Mouse (Mus musculus): ENCODE data around the gene Kif23.

The Kif23 gene

DNA sequence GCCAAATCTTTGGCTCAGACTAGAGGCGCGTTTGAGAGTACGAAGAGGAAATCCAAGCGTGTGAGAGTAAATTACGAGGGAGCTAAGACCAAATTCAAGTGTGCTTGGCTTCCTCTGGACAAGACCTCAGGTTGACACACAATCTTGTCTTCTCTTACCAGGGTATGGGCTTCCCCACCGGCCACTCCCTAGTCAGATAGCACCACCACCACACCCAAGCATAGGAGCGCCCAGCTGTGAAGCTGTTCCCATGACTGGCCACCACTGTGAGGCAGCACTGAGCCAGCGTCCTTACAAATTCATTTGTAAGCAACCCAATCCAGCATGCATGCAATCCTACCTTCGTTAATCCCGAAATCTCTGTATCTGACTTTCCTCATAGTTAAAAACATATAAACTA lies 39.7 kb downstream of the Kif23 start:
- no peak for DNase-seq (ENCODE audit: low spot score in 2 of 2)

DNA sequence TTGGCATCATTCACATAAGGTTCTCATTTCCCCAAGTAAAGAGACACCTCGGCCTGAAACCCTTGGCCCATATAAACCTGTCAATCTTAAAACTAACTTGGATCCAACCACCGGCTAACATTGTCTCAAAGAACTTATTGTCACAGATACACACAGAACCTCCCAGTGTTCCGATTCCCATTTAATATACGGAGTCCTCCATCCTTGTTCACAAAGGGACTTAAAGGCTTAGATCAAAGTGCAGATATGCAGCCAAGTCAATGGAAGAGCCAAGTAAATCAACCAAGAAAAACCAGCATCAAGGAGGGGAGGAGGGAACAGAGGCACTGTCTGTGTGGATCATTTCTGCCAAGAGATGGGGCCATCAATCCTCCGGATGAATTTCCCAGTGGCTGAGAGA lies 41.0 kb downstream of the Kif23 start:
- no peak for DNase-seq (ENCODE audit: low spot score in 2 of 2)

DNA sequence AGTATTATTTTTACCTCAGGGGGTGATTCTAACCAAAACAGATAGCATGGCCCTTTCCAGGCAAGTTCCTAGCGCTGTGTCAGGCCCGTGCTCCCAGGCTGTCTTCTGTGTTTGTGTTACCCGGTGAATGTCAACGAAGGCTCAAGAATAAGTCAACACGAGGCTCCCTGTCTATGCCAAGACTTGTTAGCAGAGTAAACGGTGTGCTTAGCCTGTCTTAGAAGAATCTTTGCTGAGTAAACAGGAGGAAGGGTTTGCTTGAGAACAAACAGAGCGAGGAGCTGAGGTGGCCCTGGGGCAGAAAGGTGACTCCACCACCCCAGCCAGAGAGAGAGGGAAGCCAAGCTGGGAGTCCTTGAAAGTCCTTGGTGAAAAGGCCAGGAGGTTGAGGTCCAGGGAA lies 42.4 kb downstream of the Kif23 start:
- DNase-seq (ENCODE audit: low spot score in 2 of 2), result no peak

DNA sequence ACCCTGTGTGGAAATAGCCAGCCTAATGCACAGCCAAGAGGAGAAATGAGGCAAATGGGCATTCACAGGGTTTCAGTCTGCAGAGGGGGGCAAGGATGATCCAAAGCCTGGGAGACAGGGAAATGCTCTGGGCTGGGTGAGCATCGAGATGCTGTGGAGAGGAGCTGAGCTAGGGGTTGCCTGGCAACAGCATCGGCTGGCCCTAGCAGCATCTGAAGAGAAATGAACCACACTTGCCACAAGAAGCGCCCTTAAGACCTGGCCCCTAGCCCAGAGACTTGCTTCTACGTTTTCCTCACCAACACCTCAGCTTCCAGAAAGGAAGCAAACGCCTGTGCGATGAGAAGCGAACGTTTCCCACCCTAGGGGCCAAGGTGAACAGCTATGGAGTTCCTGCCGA lies 44.1 kb downstream of the Kif23 start:
- peak in 1 of 2 experiments; percentile 51 for DNase-seq (ENCODE audit: low spot score in 2 of 2)

DNA sequence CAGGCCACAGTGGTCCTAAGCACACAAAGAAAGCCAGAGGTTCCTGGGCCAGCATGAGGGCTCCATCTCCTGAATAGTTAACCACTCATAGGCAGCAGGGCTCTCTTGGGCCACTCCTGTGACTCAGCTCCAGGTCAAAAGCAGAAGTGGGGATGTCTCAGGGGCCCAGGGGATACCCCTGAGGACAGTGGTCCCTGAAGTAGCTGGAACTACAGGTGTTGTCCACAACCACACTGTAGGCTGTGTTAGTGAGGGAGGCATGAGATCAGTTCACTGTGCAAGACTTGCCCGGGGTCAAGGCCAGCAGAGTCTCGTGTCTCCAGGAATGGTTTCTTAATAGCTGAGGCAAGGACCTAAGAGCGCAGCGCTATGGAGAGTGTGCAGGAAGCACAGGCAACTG lies 45.0 kb downstream of the Kif23 start:
- DNase-seq (ENCODE audit: low spot score in 2 of 2), result no peak

DNA sequence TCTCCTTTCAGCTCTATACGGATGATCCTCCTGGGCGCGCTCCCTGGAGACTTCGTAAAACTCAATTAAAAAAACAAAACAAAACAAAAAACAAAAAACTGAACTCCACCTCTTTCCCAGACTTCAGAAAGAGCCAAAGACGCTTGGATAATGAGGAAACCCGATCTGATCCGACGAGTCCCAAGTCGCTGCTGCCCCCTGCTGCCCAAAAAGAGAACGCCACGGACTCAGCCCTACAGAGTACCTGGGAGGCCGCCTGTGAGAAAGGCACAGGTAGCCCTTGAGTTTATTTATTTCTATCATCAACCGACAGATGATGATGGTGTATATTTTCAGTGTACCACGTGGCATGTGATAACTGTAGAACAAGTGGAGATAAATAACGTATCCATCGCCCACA lies 46.8 kb downstream of the Kif23 start:
- DNase-seq (ENCODE audit: low spot score in 2 of 2), result peak; percentile 90

DNA sequence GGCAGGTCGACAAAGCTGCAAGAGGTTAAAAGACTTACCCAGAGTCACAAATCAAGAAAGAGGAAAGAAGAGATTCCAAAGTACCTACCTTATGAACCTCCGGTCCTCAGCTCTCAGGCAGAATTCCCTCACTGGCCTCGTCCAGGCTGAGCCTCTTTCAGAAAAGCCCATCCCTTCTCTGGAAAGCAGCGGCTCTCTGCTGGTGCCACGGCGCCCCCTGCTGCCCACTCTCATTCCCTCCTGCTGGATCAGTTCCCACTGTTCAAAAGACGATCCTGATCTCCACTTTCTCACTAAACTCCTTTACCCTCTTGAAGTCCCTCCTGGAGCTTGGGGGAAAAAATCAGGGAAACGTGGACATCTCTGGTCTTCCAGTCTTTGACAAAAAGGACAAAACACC lies 48.2 kb downstream of the Kif23 start:
- DNase-seq (ENCODE audit: low spot score in 2 of 2), result peak; percentile 83 to 92

DNA sequence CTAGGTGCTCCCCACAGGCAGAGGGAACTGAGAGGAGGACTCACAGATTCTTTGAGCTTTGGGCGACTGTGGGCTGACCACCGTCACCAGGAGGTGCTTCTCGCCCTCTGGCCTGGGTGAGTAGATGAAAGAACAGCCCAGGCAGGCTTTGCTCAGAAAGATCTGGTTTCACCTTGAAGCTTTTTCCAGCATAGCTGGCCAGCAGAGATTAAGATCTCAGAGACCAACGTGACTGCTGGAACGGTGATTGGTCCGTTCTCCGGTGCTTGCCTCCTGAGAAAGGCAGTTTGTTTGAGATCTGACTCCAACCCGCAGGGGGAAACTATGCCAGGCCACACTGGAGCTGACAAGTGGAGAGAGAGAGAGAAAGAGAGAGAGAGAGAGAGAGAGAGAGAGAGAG lies 51.6 kb downstream of the Kif23 start:
- no peak for DNase-seq (ENCODE audit: low spot score in 2 of 2)

DNA sequence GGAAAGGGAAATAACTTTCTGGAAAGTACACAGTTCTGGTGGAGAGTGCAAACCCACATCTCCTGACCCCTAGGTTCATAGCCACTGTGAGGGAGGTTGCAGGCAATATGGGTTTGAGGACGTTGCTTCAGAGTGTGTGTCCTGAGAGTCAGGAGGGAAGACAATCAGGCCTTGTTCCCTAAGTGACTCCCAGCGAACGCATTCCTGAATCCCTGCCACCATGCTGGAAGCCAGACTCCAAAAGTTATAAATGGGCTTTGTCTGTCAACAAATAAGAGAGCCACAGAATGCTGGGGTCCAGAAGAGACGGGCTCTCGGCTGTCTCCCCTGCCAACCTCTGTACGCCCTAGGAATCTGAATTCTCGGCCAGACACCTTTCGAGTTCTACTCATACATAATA lies 56.7 kb downstream of the Kif23 start:
- no peak for DNase-seq (ENCODE audit: low spot score in 2 of 2)

DNA sequence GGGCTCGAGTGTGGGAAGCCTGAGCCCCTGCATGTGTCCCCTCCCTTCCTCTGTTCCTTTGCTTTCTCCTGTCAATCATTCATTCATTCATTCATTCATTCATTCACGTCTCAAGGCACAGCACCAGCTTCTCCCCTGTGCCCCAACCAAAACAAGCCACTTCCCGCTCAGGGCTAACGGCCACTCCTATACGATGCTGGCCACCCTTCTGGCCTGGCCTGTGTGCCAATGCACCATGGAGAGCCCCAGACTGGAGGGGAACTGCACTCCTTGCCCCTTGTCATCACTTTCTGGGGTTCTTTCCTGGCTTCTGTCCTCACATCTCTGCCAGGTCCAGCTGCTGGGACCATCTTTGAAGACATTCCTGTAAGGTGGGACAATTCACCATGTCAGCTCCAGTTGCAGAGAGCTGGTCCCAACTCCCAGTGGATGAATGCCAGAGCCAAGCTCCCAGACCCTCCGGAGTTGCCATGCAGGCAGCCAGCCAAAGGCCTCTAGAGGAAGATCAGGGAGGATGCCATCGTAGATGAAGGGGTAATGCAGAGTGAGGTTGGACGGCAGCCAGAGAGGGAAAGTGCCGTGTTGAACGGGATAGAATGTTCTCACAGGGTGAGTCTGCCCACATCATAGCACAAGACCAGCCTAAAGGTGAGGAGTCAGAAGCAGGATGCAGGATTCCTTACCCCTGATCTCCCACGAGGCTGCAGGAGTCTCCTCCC lies 58.8 kb downstream of the Kif23 start:
- DNase-seq (ENCODE audit: low spot score in 2 of 2), result peak in 1 of 2 experiments; percentile 60

DNA sequence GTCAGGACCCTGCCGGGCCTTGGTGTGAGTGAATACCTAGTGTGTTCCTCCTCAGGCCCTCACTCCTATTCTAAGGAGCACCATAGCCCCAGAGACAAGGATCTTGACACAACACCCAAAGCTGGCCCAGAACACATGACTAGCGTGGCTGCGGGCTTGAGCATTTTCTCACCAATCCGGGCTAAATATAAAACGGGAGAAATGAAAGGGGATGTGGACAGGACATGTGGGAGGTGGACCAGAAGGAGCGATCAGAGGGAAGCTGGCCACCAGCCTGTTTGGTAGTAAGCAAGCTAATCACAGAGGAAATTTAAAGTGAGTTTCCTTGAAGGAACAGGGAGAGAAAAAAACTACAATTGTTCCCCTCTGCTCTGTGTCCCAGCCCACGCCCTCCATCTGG lies 60.6 kb downstream of the Kif23 start:
- DNase-seq (ENCODE audit: low spot score in 2 of 2), result no peak

DNA sequence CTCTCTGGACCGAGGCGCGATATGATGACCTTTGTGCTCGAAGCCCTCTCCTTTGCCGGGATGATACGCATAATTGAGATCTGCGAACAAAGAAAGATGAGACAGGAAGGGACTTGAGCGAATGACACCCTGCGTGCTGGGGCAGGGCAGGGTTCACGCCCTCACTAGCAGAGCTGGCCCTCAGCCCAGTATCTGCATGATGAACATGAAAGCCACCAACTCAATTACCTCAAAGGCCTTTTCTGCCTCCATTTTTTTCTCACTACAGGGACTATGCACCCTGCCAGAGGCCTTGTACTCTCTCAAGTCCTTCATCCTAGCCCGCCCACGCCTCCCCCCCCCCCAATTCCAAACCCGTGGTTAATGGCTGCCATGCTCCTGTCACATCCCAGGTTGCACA lies 61.6 kb downstream of the Kif23 start:
- no peak for DNase-seq (ENCODE audit: low spot score in 2 of 2)

DNA sequence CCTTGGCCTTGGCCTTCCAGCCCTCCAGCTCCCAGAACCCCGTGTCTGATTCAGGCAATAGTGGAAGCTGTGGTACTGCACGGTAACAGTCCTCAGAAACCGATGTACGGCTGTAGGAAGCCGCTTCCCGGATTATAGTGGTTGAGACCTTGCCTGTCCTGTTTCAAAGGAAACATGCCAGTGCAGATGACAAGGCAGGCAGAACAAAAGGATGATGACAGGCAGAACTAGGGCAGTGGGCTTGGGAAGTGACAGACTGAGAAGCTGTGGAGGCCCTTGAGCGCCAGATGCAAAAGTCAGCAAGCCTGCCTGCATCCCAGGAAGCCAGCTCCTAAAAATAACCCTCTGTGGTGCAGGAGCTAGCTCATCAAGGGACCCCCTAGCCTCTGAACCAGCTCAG lies 62.2 kb downstream of the Kif23 start:
- DNase-seq (ENCODE audit: low spot score in 2 of 2), result no peak

DNA sequence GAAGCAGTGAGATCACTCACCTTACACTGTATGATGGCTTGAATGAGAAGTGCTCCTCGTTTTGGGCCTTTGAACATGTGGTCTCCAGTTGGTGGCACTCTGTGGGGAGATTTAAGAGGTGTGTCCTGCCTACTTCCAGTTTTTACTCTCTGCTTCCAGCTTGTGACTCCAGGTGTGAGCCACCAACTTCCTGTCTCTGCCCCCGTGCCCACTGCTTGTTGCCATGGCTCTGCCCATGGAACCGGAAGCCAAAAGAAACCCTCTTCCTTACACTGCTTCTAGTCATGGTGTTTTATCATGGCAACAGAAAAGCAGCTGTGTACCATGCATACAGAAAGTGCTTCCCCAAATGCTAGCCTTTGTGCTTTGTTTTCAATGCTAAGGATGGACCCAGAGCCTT lies 64.4 kb downstream of the Kif23 start:
- DNase-seq (ENCODE audit: low spot score in 2 of 2), result no peak

DNA sequence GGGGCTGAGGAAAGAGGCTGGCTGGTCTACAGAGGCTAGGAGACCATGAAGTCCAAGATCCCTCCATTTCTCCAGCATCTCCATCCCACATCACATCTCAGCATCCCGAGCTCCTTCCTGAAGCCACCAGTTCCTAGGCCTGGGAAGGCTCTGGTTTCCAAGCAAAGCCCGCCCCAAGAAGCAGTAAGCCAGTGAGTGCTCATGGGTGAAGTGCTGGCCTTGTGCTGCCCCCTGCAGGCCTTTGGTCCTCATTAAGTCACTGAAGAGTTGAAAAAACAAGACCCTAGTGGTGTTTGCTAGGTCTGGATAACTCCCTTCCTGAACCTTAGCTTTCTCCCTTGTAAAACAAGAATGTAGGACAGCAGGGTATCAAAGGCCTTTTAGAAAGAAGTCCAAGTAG lies 67.7 kb downstream of the Kif23 start:
- peak; percentile 66 to 84 for DNase-seq (ENCODE audit: low spot score in 2 of 2)

DNA sequence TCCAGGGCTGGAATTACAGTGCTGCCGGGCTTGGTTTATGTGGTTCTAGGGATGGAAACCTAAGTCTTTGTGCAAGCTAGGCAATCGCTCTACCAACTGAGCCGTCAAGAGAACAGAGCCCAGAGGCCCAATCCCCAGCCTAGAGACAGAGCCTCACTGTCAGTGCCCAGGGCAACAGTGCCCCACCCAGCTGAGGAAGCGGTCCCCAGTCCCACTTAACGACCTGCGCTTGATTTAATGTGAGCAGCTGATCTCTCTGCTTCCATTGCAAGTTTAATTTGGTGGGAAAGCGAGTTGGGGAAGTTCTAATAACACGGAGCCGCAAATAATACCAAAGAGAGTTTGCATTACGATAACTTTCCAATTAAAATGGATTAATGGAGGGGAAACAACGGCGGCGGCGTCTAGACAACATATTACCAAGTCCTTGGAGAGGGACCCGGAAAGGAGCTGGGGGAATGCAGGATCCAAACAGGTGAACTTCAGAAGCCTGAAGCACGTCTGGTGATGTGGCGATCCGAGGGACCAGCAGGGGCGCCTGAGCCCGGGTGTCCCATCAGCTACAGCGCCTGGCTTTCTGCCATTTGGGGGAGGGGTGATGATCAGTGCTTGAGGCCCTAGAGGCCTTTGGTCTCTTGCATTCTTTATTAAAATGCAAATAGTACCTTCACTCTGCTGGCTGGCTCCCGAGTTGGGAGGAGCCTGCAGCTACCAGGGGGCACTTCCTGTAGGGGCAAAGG lies 69.0 kb downstream of the Kif23 start:
- peak in 1 of 2 experiments; percentile 36 for DNase-seq (ENCODE audit: low spot score in 2 of 2)

DNA sequence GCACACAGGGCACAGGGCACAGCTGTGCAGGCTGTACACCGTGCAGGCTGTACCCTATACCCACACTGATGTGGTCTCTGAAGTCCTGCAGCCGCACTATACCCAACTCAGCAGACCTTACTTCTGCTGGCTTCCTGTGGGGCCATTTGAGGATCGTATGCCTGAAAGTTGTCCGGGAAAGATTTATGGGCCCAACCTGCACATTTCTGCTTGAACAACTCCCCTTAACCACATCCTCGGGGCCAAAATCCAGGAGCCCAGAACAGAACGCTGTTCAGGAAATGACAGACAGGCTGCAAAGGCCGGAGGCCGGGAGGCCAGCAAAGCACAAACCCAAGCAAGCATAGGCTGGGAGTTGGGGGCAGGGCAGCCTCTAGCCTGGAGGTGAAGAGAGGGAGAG lies 73.2 kb downstream of the Kif23 start:
- no peak for DNase-seq (ENCODE audit: low spot score in 2 of 2)

DNA sequence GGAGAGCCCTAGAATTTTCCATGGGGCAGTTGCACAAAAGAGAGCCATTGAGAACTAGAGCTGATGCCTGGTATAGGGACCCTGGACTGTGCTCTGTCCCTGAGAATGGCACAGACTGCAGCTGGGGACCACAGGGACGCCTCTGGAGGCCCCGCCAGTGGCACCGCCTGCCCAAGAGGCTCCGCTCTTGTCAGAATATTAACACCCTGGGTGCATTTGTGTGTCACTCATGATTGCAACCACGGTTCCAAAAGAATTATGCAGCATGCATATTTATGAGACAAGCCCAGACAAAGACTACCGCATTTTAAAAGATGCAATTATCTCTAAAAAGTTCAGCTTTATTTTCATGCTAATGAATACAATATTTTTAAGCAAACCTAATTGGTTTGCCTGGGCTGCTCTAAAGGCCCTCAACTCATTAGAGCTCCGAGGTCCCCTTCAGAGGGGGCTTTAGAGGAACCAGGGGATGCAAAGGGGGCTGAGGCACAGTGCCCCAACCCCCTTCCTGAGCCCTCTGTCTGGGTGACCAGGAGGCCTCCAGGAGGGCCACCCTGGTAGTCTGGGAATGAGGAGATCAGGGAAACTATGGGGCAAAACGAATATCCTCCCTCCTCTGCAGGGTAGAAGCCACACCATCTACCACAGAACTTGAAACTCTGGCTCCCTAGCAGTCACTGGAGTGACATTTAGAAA lies 74.2 kb downstream of the Kif23 start:
- no peak for DNase-seq (ENCODE audit: low spot score in 2 of 2)

DNA sequence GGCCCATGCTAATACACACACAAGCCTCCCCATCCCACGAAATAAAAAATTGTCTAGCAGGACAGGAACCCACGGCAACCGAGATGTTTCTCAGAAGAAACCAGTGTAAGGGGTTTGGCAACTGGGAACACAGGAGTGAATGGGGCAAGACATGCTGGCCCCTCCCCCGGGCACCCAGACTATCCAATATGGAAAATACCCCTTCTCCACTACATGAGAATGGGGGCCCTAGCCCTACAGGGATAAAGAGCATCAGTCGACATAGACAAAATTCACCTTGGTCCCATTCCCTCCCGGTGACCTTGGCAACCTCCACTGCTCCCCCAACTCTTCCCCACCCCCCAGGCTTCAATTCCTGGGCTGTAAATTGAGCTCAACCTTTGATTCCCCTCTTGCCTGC lies 74.7 kb downstream of the Kif23 start:
- DNase-seq (ENCODE audit: low spot score in 2 of 2), result no peak

DNA sequence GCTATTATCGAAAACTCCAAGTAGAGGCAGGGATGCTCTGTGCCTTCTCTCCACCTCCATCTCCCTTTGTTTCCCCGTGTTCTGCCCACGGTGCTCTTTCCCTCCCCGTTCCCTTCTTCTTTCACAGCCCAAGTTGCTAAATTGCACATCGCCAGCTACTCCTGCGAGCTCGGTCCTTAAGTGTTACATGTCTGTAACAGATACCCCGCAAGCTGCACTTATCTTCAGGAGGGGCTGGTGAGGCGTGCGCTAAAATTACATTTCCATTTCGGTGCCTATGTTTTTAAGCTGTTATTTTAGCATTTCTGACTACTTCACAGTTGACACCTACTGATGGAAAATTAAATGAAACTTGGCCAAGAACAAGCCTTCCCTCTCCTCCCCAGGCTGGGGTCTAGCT lies 78.9 kb downstream of the Kif23 start:
- DNase-seq (ENCODE audit: low spot score in 2 of 2), result no peak
